Mouse (Mus musculus) cerebellum, adult 2 months (tissue): ENCODE data around the gene Recql5. TPM values are rescaled to one million over a fixed set of nuclear protein-coding genes. Genes with fewer than 3 reads are reported as not detected.

Experiments
- DNase-seq, 2 experiments: peaks; one replicate each; pipeline ENCODE4 v3.0.0; 2021
- H3K27ac ChIP-seq: fragments of 200-500 bp; 2 replicates; pipeline ENCODE4 v1.5.1; 2012; ENCODE audit warnings: low read length, control low read depth, inconsistent platforms; ENCODE audit not compliant: insufficient read depth
- H3K27me3 ChIP-seq: fragments of 200-500 bp; 2 replicates; pipeline ENCODE4 v1.6.1; 2012; ENCODE audit warnings: inconsistent platforms, mild to moderate bottlenecking, low read length, moderate library complexity; ENCODE audit not compliant: control insufficient read depth, insufficient read depth
- H3K4me1 ChIP-seq: fragments of 200-500 bp; 2 replicates; pipeline ENCODE4 v1.6.1; 2011; ENCODE audit warnings: low read length; ENCODE audit not compliant: control insufficient read depth, insufficient read depth
- H3K4me3 ChIP-seq: fragments of 200-500 bp; replicated peaks from 2 replicates; pipeline ENCODE3; 2011; ENCODE audit warnings: mild to moderate bottlenecking, low read depth, low read length, control low read depth; ENCODE audit not compliant: insufficient read depth
- CTCF ChIP-seq: fragments of 200-500 bp; IDR thresholded peaks from 2 replicates; pipeline ENCODE4 v1.5.1; 2011; ENCODE audit warnings: low read depth, mild to moderate bottlenecking, control low read depth, low read length, moderate library complexity, borderline replicate concordance; ENCODE audit not compliant: insufficient read depth
- POLR2A ChIP-seq: fragments of 200-500 bp; IDR thresholded peaks from 2 replicates; pipeline ENCODE4 v1.6.1; 2011; ENCODE audit warnings: low read length, control low read depth, borderline replicate concordance; ENCODE audit not compliant: insufficient read depth
- WGBS: fragments of 180-500 bp; shearing (Covaris S2); methylation state at CpG from one replicate; pipeline ENCODE4 v1.1.7; 2018; 5-methylcytosine and 5-hydroxymethylcytosine counted together
- polyA plus RNA-seq: library from polyadenylated mRNA; depleted of rRNA; stranded (reverse); fragments of >200 nt; gene quantifications from 2 replicates; pipeline ENCODE4 v1.2.3, GENCODE M21; 2012

Recql5 gene
- polyA plus RNA-seq, 1 experiment, result 24.7 TPM

GRCm38 (mm10) chr11:115954712-115955111, 21.4 kb upstream of the Recql5 start:
- no peak for TF ChIP-seq CTCF
- TF ChIP-seq POLR2A, result no peak
- no peak overlapping the region for H3K27ac ChIP-seq
- no peak for DNase-seq
- no peak overlapping the region for H3K4me3 ChIP-seq
- WGBS, result 35% methylated on average over 5 of the region's 5 CpGs
- no peaks in the 10 kb centered on the region for H3K27me3 ChIP-seq
- H3K4me1 ChIP-seq, result no peaks in the 10 kb centered on the region

DNA sequence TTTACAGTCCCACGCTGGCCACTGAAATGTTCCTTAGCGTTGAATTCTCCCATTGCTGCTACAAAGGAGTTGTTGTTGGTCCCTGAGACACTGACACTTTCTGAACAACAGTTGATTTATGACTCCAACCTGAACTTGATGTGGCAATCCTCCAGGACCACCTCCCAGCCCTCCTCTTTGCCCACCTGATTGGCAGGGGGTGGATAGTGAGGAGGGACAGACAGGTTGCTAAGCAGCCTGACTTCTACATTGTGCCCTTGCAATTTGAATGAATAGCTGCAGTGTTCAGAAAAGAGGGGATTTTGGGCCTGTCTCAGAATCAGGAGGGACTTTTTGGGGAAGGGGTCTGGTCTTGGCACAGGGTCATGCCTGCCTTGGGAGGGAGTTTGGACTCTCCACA, 17.4 kb upstream of the Recql5 start:
- DNase-seq, result no peak
- no peaks in the 10 kb centered on the region for H3K4me1 ChIP-seq
- no peak overlapping the region for H3K4me3 ChIP-seq
- H3K27me3 ChIP-seq, result no peaks in the 10 kb centered on the region
- WGBS, result 69% methylated on average over 2 of the region's 2 CpGs
- TF ChIP-seq CTCF (no peak), POLR2A (no peak)
- no peak overlapping the region; the same call in 1 of the 2 replicates for H3K27ac ChIP-seq

GRCm38 (mm10) chr11:115948316-115948715, 15.0 kb upstream of the Recql5 start:
- TF ChIP-seq CTCF, result no peak
- no peak for TF ChIP-seq POLR2A
- 69% methylated on average over 9 of the region's 9 CpGs for WGBS

DNA sequence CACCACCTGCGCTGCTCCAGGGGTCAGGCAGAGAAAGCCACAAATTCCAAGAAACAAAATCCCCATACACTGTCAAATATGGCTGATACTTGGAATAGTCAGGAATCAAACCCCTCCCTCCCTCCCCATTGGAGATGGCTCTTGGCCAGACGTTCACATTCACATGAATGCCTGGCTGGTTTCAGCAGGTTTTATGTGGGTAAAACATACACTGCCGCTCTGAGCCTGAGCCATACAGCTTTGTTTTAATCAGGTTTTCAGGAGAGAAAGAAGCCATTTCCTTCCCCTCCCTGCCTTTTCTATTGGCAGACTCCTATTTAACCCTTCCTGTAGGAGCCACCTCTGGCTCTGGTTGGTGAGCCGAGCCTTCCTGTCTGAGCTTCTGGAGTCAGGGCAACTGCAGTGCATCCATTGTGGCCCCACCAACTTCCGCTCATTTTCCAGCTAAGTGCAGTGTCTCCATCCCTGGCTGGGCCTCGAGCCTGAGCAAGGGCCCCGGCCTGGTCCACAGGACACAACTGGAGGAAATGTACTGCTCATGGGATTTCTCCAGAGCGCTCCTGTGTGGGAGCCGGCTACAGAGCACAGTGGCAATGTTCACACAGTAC, 13.0 kb upstream of the Recql5 start:
- Histone ChIP-seq H3K4me1 (no peaks in the 10 kb centered on the region), H3K27ac (no peak overlapping the region), H3K4me3 (no peak overlapping the region), H3K27me3 (no peaks in the 10 kb centered on the region)
- WGBS, result 72% methylated on average over 9 of the region's 9 CpGs
- no peak for DNase-seq
- TF ChIP-seq CTCF, result no peak
- no peak for TF ChIP-seq POLR2A

More at GRCm38 (mm10) chr11:115948316-115948715, 15.0 kb upstream of the Recql5 start:
- H3K27ac ChIP-seq, result no peak overlapping the region
- no peaks in the 10 kb centered on the region for H3K27me3 ChIP-seq
- H3K4me3 ChIP-seq, result no peak overlapping the region
- DNase-seq, result no peak
- H3K4me1 ChIP-seq, result no peaks in the 10 kb centered on the region

DNA sequence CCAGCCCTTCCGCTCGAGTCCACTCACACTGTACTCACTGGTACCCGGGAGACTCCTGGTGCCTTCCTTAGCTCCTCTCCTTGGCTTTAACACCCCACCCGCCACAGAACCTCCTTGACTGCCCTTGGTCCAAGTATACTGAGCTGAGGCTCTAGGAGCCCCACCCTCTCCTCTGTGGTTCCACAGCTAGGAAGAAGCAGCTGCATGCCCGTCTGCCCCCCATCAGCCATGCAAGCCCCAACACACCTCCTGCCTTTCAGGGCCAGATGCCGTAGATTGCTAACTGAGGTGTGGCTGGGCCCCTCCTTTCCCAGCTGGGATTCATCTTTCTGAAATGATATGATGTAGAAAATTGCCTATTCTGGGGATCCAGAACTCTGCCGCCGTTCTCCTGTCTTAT, 12.0 kb upstream of the Recql5 start:
- Histone ChIP-seq H3K4me1 (no peaks in the 10 kb centered on the region), H3K4me3 (no peak overlapping the region)
- TF ChIP-seq CTCF (no peak), POLR2A (no peak)

GRCm38 (mm10) chr11:115941980-115942379, 8.7 kb upstream of the Recql5 start:
- no peaks in the 10 kb centered on the region for H3K27me3 ChIP-seq
- H3K27ac ChIP-seq, result no peak overlapping the region
- no peaks in the 10 kb centered on the region for H3K4me1 ChIP-seq
- TF ChIP-seq CTCF, result peak; percentile 28; the same call in 1 of the 2 replicates
- no peak for TF ChIP-seq POLR2A
- no peak overlapping the region for H3K4me3 ChIP-seq
- DNase-seq, result no peak
- WGBS, result 77% methylated on average over 7 of the region's 7 CpGs

More for the DNA sequence above, 12.0 kb upstream of the Recql5 start:
- Histone ChIP-seq H3K27ac (no peak overlapping the region), H3K27me3 (no peaks in the 10 kb centered on the region)
- WGBS, result 89% methylated on average over 8 of the region's 8 CpGs
- no peak for DNase-seq

DNA sequence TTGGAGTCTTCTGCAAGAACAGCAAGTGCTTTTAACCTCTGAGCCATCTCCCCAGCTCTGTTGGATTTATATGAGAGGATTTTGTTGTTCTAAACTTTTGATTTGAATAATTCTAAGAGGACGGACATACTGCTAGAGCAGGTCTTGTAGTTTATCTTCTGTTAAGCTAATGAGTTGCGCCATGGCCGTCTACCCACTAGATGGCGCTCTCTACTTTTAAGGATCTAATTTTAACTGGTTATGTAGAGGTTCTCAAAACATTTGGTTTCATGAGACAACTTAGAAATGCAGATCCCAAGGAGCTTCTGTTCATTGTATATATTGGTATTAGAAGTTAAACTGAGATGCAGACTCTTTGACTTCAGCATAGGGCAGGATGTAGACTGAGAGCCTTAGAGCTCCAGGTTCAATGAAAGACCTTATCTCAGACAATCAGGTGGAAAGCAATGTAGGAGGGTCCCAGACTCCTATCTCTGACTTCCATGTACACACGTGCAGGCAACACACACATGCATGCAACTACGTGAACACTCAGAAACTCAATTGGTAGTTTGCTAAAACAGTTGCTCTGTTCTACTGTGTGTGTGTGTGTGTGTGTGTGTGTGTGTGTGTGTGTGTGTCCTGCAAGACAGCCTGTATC, 6.5 kb upstream of the Recql5 start:
- no peak overlapping the region for H3K4me3 ChIP-seq
- H3K27me3 ChIP-seq, result no peaks in the 10 kb centered on the region
- 33% methylated on average over 6 of the region's 6 CpGs for WGBS
- DNase-seq, result peak; percentile 57 to 71
- peak; percentile 63; the same call in 1 of the 2 replicates for TF ChIP-seq CTCF
- no peak for TF ChIP-seq POLR2A
- no peak overlapping the region for H3K27ac ChIP-seq
- no peaks in the 10 kb centered on the region for H3K4me1 ChIP-seq

DNA sequence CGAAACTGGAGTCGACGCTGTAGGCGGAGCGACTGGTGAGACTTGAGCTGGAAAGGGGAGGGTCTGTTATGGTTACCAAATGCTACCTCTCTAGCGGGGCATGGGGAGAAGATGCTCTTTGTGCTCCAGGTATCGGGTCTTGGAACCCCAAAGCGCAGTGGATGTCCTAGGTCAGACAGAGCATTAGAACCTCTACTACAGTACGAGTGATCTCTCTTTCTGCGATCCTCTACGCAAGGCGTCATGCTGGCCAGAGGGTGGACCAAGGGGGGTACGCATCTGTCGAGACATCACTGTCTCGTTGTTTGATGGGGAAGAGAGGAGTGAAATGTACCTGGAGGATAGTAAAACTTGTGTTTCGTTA, 452 bp upstream of the Recql5 start:
- H3K4me1 ChIP-seq, result no peaks in the 10 kb centered on the region
- H3K27me3 ChIP-seq, result no peaks in the 10 kb centered on the region
- under 1% methylated on average over 16 of the region's 16 CpGs for WGBS
- TF ChIP-seq POLR2A (no peak), CTCF (no peak)
- peak overlapping the region; percentile 8; the same call in 1 of the 2 replicates for H3K27ac ChIP-seq
- peak overlapping the region; percentile 95 for H3K4me3 ChIP-seq
- no peak for DNase-seq
